Mouse (Mus musculus): ENCODE data around the gene Amhr2. TPM values are rescaled to one million over a fixed set of nuclear protein-coding genes. Genes with fewer than 3 reads are reported as not detected.

The Amhr2 gene
- total RNA-seq, 2 experiments from 2014 or later, result 7.2 to 9.5 TPM

- DNase-seq, result no peak
- TF ChIP-seq CTCF (IDR thresholded peaks at IDR 0.05), result peak; percentile 52
- Histone ChIP-seq H3K4me3 (no peak overlapping the region), H3K27ac (no peak overlapping the region)
- intact Hi-C loops (cut with DNase I), result loop anchor here (2.0 kb wide), 1 partner anchor 61 kb away; the partner anchor contains the start of gene Npff
Measured at GRCm38 (mm10) chr15:102463666-102464065, 18.5 kb downstream of the Amhr2 start.

DNA sequence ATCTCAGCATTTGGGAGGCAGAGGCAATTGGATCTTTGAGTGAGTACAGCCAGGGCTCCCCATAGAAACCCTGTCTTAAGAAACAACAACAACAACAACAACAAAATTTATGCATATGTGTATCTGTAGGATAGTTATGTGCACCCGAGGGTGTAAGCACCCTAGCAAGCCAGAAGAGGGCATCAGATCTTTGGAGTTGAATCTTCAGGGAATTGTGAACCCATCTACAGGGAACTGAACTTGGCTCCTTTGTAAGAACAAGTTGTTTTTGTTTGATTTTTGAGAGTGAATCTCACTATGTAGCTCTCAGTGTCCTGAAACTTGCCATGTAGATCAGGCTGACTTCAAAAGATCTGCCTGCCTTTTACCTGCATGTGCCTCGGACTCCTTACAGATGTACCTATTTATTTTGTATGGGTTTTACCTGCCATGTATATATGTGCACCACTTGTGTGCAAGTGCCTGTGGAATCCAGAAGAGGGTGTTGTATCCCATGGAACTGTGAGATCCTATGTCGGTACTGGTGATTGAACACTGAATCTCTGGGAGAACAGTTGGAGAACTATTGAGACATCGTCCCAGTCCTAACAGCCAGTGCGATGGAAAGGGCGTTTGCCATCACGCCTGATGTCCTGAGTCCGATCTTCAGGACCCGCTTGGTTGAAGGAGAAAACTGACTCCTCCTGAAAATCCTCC is 23.7 kb downstream of the Amhr2 start:
- no peak for TF ChIP-seq CTCF (IDR thresholded peaks at IDR 0.05)
- H3K27ac ChIP-seq, result no peak overlapping the region
- intact Hi-C loops (cut with DNase I), result no loop called here

DNA sequence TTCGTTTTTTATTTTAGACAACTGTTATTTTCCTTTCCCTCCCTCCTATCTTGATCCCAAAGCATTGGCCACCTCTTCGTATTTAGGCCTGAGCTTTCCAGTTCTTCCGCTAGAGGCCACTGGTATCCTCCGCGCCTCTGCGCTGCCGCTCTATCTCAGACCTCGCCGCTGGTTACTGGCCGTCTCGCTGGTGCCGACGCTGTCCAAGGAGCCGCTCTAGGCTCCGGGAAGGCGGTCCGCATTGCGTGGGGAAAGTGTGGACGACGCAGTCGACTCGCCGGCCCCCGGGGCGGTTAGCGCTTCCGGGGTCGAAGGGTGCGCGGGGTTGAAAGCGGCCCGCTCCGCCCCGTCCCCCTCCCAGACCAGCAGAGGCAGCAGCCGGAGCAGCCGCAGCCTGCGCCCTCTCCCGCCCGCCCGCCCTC is 25.0 kb downstream of the Amhr2 start, which contains the start of gene Pcbp2:
TSS of gene Pcbp2 (plus strand) at position 357 of the 422 bp plus-strand sequence.
- peak within 1 kb of the TSS; percentile 95 for H3K27ac ChIP-seq
- intact Hi-C loops (cut with DNase I), result loop anchor here (5.0 kb wide), 1 partner anchor 47 kb away; the partner anchor contains the start of genes Map3k12 and Tarbp2
- peak; percentile 98 for DNase-seq
- TF ChIP-seq CTCF (IDR thresholded peaks at IDR 0.05), result peak; percentile 95; the same call in 1 of the 2 replicates
- H3K4me3 ChIP-seq, result peak within 1 kb of the TSS; percentile 97

More for the DNA sequence above, 23.7 kb downstream of the Amhr2 start:
- DNase-seq, result no peak
- no peak overlapping the region for H3K4me3 ChIP-seq

DNA sequence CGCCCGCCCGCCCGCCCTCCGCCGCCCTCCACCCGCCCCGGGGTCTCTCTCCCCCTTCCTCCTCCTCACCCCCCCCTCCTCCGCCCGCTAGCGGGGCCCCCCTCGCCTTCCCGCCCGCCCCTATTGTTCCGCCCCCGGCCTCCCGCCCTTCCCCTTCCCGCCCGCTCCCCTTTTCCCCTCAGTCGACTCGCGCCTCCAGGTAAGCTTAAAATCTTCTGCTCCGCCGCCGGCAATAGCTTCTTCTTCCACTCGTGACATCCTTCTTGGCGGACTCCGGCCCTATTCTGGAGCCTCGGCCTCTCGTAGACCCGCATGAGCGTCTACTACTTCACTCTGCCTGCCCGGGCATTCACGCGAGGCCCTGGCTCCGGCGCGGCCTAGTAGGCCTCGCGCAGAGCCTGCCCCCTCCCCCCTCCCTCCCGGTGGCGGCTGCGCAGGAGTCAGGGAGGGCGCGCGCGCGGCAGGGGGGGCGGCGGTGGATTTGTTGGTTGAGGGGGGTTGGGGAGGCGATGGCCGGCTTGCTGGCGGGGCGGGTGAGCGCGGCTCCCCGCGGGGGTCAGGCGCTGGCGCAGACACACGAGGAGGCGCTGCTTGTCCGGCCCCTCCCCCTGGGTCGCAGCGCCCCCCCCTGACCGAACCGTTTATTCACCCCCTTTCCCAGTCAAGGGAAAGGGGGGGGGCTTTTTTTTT is 25.6 kb downstream of the Amhr2 start:
- peak; percentile 37 for TF ChIP-seq CTCF (IDR thresholded peaks at IDR 0.05)
- H3K27ac ChIP-seq, result peak overlapping the region; percentile 95
- intact Hi-C loops (cut with DNase I), result loop anchor here (5.0 kb wide), 1 partner anchor 47 kb away; the partner anchor contains the start of genes Map3k12 and Tarbp2
- DNase-seq, result peak; percentile 93
- H3K4me3 ChIP-seq, result peak overlapping the region; percentile 97

DNA sequence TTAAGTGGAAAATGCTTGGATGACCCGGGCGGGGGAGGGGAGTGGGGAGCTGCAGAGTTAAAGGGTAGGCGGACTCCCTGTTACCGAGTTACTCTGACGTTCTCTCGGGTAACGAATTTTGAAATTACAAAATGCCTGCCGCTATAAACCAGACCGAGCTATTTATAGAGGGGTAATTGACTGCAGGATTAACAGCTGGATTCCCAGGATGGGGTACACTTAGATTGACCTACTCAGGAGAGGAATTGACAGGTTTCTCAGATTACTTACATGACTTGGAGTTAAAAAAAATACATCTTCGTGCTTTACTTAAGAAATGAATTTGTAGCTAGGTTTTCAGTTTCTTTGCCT is 26.1 kb downstream of the Amhr2 start:
- intact Hi-C loops (cut with DNase I), result loop anchor here (5.0 kb wide), 1 partner anchor 46 kb away; the partner anchor contains the start of genes Map3k12 and Tarbp2
- no peak for DNase-seq
- TF ChIP-seq CTCF (IDR thresholded peaks at IDR 0.05), result no peak
- Histone ChIP-seq H3K27ac (peak overlapping the region; percentile 95), H3K4me3 (peak overlapping the region; percentile 97)

- DNase-seq, result no peak
- intact Hi-C loops (cut with DNase I), result loop anchor here (5.0 kb wide), 1 partner anchor 46 kb away; the partner anchor contains the start of genes Map3k12 and Tarbp2
- H3K27ac ChIP-seq, result peak overlapping the region; percentile 95
- H3K4me3 ChIP-seq, result peak overlapping the region; percentile 97
- TF ChIP-seq CTCF (IDR thresholded peaks at IDR 0.05), result no peak
Measured at GRCm38 (mm10) chr15:102471727-102472126, 26.6 kb downstream of the Amhr2 start.

DNA sequence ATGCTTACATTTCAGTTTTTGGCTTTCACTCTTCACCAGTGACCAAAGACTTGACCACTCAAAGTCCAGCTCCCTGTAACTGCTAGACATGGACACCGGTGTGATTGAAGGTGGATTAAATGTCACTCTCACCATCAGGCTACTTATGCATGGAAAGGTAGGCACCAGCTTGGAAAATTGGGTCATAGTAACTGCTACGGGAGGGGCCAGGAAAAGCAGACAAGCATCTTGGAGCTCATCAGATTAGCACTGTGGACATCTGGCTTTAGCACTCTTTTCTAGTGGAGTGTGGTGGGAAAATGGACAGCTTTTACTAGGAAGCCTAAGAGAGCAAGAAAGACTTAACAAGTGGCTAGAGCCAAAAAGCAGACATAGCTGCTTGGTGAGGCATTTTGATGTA is 28.1 kb downstream of the Amhr2 start:
- no peak for TF ChIP-seq CTCF (IDR thresholded peaks at IDR 0.05)
- DNase-seq, result no peak
- intact Hi-C loops (cut with DNase I), result loop anchor here (5.0 kb wide), 1 partner anchor 44 kb away; the partner anchor contains the start of genes Map3k12 and Tarbp2
- Histone ChIP-seq H3K4me3 (peak overlapping the region; percentile 97), H3K27ac (peak overlapping the region; percentile 95)

DNA sequence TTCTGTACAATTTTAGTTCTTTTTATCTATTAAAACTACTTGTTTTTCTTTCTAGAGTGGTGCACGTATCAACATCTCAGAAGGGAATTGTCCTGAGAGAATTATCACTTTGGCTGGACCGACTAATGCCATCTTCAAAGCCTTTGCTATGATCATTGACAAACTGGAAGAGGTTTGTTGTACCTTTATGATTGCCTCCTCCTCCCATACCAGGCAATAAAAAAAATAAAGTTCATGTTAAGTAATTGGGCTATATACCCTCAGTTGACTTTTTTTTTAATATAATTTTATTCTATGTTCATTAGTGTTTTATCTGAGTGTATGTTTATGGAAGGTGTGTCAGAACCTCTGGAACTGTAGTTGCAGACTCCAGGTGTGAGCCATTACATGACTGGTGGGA is 29.4 kb downstream of the Amhr2 start:
- no peak for DNase-seq
- intact Hi-C loops (cut with DNase I), result loop anchor here (5.0 kb wide), 1 partner anchor 43 kb away; the partner anchor contains the start of genes Map3k12 and Tarbp2
- Histone ChIP-seq H3K4me3 (no peak overlapping the region; the same call in 1 of the 2 replicates), H3K27ac (no peak overlapping the region)
- TF ChIP-seq CTCF (IDR thresholded peaks at IDR 0.05), result no peak

DNA sequence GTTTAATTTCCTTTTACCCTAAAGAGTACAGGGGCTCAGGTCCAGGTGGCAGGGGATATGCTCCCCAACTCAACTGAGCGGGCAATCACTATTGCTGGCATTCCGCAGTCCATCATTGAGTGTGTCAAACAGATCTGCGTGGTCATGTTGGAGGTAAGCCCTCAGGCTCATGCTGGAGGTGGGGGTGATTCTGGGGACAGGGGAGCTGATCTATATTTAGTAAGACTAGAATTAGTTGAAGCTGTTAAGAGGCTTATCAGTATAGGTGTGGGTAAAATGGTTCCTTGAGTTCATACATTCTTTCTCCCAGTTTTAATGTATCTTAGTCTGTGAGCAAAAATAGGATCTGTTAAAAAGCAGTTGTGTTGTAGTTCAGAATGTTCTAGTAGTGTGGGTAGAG is 38.0 kb downstream of the Amhr2 start:
- Histone ChIP-seq H3K4me3 (no peak overlapping the region), H3K27ac (no peak overlapping the region)
- DNase-seq, result no peak
- TF ChIP-seq CTCF (IDR thresholded peaks at IDR 0.05), result no peak
- intact Hi-C loops (cut with DNase I), result no loop called here

DNA sequence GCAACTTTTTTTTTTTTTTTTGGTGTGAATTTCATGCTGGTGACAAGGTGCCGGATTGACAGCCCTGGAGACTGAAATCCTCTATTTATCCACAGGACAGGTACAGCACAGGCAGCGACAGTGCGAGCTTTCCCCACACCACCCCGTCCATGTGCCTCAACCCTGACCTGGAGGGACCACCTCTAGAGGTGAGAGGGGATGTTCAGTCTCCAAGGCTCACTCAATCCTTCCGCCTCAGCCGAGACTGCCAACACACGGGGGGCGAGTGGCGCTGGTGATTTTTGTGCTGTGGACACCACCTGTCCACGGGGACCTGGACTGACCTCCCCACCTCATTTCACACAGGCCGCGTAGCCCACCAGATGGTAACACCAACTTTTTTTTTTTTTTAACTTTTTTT is 40.7 kb downstream of the Amhr2 start:
- intact Hi-C loops (cut with DNase I), result loop anchor here (2.0 kb wide), 1 partner anchor 15 kb away; no protein-coding TSS in a partner anchor
- TF ChIP-seq CTCF (IDR thresholded peaks at IDR 0.05), result no peak
- Histone ChIP-seq H3K4me3 (no peak overlapping the region), H3K27ac (no peak overlapping the region)
- no peak for DNase-seq

DNA sequence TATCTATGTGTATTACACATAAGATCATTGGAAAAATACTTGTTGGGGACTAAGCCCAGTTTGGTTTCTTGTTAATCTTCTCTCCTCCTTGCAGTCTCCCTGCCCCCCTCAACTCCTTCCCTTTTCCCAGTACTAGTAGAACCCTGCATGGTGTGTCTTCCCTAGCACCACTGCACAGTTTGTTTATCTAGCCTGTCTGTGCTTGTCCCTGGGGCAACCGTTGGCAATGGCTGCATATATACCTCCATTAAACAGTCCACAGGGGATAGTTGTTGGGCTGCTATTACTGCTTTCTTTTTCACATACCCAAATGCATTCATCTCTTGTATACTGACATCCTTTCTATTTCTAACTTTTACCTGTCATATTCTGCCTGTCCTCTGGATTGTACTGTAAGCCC is 42.5 kb downstream of the Amhr2 start:
- TF ChIP-seq CTCF (IDR thresholded peaks at IDR 0.05), result no peak
- no peak for DNase-seq
- Histone ChIP-seq H3K27ac (no peak overlapping the region), H3K4me3 (no peak overlapping the region)
- intact Hi-C loops (cut with DNase I), result no loop called here

DNA sequence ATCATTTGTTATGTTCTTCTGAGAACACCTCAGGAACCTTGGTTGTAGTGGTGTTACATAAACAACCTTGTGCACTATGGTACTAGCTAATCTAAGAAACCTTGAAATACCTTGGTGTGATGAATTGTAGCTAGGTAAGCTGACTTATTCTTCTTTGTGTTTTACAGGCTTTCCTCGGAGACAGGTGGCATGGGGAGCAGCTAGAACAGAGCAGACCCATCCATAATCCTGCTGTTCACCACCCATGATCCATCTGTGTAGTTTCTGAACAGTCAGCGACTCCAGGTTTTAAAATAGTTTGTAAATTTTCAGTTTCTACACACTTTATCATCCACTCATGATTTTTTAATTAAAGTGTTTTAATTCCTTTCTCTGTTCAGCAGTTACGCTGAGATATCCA is 53.2 kb downstream of the Amhr2 start:
- TF ChIP-seq CTCF (IDR thresholded peaks at IDR 0.05), result no peak
- no peak for DNase-seq
- Histone ChIP-seq H3K4me3 (no peak overlapping the region), H3K27ac (no peak overlapping the region)
- intact Hi-C loops (cut with DNase I), result no loop called here

DNA sequence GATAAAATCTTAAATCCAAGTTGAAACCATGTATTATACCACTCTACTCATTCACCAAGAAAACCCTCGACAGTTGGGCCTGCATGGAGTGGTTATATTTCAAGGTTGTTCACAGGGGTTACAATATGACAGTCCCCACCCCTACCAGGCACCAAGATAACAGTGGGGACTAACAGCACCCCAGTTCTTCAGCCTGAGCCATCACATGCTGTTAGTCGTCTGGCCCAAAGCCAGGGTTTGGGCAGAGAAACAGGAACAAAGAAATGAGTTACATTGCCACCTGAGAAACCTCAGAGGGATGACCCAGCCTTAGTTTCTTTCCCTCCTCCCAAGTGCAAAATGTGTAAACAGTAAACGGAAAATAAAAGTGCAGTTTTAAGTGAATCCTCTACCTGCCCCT is 54.2 kb downstream of the Amhr2 start:
- no peak for DNase-seq
- intact Hi-C loops (cut with DNase I), result no loop called here

More for the DNA sequence above, 54.2 kb downstream of the Amhr2 start:
- Histone ChIP-seq H3K27ac (no peak overlapping the region), H3K4me3 (no peak overlapping the region)
- no peak for TF ChIP-seq CTCF (IDR thresholded peaks at IDR 0.05)
